Mouse (Mus musculus): Measurements from ENCODE around the gene Gm48552. TPM values are rescaled to one million over a fixed set of nuclear protein-coding genes. Genes with fewer than 3 reads are reported as not detected.
A peak's percentile ranks its signal among the peaks of the same experiment; 100 is the strongest.

Gm48552 gene
- total RNA-seq, 2 experiments from 2014 or later = 0.80 TPM; not detected in 1

DNA sequence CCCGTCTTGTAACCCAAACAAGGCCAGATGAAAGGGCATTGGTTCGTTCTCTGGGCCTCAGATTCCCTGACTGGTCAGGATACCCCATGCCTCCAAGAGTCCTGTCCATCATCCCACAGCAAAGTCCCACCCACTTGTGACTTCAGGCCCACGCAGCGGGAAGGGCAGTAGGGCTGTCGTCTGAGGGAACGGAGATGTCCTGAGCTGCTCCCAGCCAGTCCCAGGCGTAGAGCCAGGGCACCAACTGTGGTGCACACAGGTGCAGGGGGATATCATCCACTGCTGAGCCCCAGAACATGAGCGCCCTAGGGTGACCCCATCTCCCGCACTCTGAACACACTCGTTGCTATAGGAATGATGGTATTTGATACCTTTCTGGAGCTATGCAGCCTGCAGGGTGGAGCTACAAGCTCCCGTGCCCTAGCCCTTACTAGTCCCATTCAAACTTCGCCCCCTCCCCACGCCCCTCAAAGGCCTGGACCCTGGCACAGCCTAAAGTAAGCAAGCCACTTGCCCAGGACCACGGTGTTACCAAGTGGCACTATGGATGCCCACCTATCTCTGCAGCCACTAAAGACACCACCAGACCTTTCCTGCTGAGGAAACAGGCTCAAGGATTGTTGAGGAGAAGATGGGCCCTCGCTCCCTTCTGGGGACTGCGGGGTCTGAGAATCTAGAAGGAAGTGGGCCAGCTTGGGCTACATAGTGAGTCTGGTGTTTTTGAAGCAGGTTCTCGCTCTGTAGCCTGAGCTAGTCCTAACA, 26.9 kb downstream of the Gm48552 start:
- DNase-seq = peak; percentile 90
- intact Hi-C loops (cut with DNase I; ENCODE audit: low total_unique reads) = no loop called here

DNA sequence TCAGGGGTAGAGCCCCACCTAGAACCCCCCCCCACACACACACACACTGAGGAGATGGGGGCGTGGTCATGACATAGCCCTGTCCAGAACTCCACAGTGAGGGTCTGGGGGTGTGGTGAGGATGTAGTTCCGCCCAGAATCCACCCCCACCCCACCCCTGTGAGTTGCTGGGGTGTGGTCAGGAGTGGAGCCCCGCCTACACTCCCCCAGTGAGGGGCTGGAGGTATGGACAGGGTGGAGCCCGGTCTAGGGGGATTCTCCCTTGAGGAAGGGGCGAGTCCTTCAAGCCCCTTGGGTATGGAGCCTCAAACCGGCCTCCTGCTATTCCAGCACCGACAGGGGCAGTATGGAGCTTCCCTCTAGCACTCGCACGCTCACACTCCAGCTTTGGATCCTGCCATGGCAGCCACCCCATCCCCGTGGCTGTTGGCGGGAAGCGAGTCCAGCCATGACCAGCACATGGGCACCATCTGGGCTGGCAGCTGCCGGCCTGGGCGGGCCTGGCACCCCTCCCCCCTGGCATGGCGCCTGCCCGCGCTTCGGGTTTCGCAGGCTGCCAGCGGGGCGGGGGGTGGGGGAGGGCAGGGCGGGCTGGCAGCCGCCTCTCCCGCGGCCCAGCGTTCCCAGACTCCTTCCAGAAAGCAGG, 27.9 kb downstream of the Gm48552 start:
- peak; percentile 92 for DNase-seq
- intact Hi-C loops (cut with DNase I; ENCODE audit: low total_unique reads) = no loop called here

DNA sequence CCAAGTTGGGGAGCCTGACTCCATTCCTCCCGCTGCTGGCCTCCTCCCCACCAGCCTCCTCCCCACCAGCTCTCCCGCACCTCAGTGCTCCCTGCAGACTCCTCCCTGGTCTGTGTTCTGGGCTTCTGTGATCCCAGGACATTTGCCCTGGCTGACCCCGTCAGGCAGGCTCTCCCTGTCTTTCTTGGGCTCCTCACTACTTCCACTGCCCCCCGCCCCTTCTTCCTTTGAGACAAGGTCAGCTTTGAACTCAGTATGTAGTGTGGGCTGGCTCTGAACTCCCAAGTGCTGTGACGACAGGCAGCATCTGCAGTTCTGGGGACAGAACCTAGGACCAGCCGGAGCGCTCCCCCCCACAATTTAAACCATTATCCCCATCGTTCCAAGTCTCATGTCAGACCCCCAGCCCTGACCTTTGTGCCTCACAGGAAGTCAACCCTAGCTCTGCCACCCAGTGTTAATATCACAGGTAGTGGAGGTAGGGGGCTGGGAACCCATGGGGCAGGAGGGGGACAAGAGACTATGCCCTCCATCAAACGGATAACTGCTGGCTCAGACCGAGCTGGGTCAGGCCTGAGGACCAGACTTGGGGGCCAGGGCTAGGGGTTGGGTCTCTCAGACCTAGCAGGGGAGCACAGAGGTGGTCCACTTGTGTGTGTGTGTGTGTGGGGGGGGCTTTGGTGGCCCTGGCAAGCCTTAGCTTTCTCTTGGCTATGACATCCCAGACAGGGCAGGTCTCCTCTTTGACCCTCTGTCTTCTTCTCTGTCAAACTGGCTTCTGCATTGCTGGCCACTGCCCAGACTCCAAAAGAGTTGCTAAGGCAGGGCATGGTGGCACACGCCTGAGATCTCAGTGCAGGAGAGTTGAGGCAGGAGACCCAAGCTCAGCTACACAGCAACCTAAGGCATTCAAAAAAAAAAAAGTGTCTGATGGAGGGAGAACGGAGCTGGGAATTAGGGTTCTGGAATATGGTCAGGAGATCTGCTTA, 28.7 kb downstream of the Gm48552 start:
- DNase-seq = peak; percentile 11
- intact Hi-C loops (cut with DNase I; ENCODE audit: low total_unique reads) = no loop called here

DNA sequence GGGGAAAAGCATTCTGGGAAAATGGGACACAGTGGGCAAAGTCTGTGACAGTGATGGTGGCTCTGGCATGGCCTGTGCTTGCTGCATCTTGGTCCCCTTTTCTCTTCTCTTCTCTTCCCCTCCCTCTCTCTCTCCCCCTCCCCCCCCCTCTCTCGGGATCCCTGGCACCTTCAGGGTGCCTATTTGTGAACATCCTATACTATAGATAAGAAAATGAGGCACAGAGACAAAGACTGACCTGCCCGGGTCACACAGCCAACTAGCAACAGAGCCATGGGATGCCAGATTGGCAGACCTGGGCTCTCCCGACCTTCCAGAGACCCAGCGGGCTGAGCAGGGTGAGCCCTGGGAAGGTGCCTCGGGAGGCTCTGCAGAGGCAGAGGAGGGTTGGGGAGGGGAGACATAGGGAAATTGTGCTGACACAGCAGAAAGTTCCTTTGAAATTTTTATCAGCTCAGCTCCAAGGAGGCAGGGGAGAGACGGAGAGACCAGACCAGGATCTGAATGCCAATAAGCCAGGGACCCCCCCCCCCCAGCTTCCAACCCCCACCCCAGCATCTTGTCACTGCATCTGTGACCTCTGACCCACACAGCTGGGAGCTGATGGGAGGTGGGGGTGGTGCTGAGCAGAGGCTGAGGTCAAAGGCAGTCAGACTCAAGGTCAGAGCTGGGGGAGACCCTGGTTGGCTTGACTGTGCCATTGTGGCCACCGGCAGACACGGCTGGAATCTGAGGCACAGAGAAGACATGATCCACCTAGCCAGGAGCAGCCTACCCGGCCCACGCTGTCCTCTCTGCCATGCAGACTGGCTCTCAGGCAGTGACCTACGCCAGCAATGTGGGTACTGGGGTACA, 29.6 kb downstream of the Gm48552 start:
- DNase-seq = peak; percentile 4
- intact Hi-C loops (cut with DNase I; ENCODE audit: low total_unique reads) = no loop called here

DNA sequence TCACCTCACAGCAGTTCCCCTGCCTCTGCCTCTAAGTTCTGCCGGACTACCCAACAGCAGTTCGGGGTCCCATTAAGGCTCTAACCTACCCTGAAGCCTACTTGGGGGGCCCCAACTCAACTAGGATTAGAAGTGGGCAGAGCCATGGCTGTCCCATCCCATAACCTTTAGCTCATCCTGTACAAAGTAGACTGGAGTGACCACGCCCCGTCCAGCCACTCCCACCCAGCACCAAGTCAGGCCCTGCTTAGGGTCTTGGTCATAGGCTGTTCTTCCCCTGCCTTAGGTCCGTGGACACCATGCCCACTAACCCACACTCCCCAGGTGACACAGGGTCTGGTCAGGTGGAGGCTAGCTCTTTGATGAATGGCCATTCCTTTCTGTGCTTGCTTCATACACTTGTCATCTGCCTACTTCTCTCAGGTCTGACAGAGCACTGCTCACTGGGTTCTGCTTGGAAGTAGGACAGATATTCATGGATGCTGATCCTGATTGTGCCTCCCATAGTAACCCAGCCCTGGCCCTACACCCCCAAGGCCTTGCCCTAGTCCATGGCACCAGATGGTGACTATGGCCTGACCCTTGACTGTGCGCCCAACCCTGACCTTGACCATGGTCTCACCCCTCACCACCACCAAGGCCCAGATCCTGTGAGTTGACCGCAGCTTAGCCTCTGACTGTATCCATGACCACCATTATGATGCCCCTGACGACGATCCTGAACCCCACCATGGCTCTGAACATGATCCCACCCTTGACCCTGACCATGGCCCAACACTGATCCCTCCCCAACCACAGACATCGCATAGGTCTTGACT, 30.5 kb downstream of the Gm48552 start:
- DNase-seq = peak; percentile 5
- intact Hi-C loops (cut with DNase I; ENCODE audit: low total_unique reads) = no loop called here

DNA sequence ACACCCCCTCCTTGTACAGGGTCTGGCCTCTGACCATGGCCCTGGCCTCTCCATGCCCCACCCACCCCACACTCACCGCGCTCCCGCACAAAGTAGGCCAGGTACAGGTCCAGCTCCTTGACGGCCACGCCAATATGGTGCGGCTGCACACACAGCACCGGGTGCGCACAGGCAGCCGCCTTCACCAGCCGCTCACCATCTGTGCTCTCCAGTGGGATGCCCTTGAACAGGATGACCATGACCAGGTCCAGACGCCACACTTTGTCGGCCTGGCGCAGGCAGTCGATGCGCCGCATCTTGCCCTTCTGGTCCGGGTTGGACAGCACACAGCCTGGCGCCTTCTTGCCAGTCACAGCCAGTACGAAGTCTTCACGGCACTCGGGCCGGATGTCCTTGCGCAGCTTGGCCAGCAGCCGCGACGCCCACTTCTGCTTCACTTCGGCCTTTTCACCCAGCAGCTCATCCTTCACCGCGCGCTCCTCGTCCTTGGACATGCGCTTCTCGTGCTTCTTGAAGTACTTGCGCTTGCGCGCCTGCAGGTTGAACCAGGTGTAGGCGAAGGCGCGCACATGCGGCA, 31.5 kb downstream of the Gm48552 start:
- DNase-seq = peak; percentile 15
- intact Hi-C loops (cut with DNase I; ENCODE audit: low total_unique reads) = no loop called here

DNA sequence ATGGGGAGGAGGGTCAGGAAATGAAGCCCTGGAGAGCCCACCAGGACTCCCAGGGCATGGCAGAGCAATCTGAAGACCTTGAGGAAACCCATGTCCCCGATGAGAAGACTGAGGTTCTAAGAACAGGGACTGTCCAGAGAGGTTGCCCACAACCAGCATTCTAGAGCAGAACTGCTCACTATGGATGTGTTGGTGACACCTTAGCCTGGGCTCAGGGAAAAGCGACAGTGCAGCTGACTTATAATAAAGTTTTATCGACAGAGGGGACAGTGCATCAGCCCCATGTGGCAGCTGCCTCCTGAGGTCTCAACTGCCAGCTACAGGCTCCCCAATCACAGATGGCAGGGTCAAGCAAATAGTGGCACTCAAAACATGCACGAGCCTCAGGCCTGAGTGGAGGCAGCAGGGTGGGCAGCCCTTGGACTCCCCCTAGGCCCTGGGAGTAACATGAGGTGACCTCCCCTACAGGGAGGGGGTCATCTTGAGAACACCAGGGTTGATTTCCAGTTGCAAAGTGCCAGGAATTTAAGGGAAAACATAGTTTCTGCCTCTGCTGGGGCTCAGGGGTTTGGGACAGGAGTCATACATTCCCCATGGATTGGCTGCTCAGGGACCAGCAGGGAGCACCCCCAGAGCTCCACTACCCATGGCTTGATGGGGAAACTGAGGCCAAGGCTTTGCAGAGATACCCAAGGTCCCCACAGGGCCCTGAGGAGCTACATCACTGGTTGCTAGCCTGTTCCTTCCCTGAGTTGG, 32.4 kb downstream of the Gm48552 start:
- peak; percentile 8 for DNase-seq
- intact Hi-C loops (cut with DNase I; ENCODE audit: low total_unique reads) = no loop called here

DNA sequence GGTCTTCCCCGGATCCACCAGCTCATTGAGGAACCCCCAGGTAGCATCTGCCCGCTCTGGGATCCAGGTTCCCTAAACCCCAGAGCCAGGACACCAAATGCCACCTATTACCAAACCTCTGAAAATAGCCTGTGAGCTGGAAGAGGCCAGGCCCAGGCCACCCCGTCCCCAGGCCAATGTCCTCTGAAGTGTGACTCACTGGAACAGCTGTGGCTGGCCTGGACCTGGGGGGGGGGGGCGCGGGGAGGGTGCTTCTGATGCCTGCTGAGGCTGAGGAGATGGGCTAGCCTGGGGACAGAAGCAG, 32.9 kb downstream of the Gm48552 start:
- intact Hi-C loops (cut with DNase I; ENCODE audit: low total_unique reads) = no loop called here
- DNase-seq = peak; percentile 69

DNA sequence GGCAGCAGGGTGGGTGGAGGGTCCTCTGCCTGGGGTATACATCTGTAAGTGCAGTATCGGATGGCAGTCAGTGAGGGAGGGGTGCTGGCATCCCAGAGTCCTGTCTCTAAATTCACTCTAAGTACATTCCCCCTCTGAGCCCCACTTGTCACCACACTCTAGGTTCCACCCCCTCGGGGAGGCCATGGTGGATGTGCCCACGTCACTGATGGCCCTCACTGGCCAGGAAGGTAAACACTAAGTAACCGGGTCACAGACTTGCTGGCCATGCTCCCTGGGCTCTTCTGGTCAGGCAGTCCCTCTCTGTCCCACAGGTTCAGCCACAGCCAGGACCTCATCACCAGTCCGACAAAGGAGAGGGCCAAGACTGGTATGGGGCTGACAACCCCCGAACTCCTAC, 33.4 kb downstream of the Gm48552 start:
- intact Hi-C loops (cut with DNase I; ENCODE audit: low total_unique reads) = no loop called here

DNA sequence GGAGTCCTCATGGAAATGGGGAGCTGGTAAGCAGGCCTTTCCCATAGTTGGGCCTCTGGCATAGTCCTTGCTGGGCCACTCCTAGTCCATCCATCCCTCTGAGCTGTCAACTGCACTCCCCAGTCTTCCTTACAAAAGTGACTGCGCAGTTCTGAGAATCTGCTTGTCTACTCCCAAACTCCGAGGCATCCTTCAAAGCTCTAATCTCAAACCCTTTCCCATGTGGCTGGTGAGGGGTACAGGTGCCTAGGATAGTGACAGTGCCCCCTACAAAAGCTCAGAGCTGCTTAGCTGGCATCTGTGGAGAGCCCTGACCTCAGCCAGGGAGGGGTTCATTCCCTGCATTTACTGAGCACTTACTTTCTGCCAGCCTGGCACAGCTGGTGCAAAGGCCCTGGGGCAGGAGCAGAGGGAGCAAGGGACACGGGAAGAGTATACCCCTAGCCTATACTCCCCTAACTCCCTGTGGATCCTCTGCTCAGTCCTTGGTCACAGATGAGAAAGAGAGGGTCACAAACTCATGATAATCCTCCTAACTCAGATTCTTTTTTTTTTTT, 33.9 kb downstream of the Gm48552 start:
- DNase-seq = peak; percentile 7
- intact Hi-C loops (cut with DNase I; ENCODE audit: low total_unique reads) = no loop called here

More for the DNA sequence above, 33.4 kb downstream of the Gm48552 start:
- peak; percentile 13 for DNase-seq

DNA sequence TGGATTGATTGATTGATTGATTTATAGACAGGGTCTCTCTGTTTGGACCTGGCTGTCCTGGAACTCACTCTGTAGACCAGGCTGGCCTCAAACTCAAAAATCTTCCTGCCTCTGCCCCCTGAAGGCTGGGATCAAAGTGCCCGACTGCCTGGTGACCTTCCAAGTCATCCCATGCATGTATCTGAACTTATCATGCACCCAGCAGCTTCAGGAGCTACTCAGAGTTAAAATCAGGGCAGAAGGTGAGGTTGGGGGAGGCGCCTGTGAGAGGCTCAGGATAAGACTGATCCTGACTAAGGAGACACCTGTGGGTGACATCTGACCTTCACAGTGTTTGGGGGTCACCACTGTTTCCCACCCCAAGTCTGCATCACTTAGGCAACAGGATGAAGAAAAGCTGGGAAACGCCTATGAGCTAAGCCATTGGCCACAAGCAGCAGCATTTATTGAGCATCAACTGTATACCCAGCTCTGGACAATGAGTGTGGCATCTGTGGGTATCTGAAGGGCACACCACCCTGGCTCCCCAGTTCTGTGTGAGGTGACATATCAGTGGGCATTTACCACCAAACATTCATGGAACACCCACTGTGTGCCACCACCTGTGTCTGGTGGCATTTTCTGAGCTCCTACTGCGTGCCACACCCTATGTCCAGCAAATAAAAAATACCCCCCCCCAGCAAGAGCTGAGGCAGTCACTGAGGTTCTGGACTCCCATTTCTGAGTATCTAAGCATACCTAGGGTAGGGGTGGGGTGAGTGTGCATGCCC, 34.9 kb downstream of the Gm48552 start:
- intact Hi-C loops (cut with DNase I; ENCODE audit: low total_unique reads) = no loop called here
- DNase-seq = peak; percentile 5

DNA sequence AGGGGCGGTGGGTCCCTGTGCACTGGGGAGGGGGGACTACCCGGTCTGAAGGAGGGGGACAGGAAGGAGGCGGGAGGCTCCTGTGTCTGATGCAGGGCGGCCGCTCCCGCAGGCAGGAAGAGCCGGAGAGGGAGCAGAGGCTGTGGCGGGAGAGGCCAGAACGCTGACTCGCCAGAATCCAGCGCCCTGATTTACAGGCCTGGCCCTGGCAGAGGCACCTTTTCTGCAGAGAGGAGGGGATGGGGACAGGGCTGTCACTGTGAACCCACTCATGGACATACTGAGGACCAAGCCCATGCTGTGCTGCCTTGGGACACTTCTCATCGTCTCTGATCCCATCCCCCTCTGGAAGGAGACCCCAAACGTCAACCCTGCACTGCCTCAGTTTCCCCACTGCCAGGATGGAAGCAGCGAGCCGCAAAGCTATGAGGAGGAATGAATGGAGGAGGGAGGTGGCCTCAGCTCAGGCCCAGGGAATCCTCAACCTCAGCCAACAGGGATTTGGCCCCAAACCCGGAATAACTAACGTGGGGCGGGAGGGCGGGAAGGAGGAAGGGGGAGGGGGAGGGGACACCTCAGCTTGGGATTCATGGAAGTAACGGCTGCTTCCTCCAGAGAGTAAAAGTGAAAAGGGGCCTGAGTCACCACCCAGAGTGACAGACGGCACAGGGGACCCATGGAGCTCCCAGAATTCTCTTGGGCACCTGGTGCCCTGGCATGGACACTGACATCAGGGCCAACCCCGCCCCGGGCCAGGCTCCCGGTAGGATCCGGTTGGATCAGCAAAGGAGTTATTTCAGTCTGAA, 35.6 kb downstream of the Gm48552 start:
- intact Hi-C loops (cut with DNase I; ENCODE audit: low total_unique reads) = no loop called here
- peak; percentile 87 for DNase-seq

DNA sequence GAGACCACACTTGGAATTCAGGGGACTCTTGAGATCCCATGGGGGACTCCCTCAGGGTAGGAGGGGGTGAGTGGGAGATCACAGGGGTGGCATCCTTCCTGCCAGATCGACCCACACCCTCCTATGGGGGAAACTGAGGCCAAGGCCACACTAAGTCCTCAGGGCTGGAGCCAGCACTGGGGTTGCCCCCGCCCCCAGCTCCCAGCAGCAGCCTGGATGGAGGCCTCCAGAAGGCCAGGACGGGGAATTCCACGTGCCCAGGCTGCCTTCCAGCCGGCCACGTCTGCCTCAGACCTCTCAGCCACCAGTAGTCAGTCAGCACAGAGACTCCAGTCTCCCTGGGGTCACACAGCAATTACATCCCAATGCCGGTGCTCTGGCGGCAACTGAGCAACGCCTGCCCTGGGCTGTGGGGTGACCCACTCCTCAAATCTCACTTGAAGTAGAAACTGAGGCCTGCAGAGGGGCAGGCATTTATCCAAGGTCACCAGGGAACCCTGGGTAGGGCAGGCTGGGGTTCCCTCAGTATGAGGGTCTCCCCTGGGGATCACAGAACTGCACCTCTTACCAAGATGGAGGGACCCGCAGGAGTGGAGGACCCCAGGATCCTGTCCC, 36.5 kb downstream of the Gm48552 start:
- intact Hi-C loops (cut with DNase I; ENCODE audit: low total_unique reads) = no loop called here
- DNase-seq = peak; percentile 82

DNA sequence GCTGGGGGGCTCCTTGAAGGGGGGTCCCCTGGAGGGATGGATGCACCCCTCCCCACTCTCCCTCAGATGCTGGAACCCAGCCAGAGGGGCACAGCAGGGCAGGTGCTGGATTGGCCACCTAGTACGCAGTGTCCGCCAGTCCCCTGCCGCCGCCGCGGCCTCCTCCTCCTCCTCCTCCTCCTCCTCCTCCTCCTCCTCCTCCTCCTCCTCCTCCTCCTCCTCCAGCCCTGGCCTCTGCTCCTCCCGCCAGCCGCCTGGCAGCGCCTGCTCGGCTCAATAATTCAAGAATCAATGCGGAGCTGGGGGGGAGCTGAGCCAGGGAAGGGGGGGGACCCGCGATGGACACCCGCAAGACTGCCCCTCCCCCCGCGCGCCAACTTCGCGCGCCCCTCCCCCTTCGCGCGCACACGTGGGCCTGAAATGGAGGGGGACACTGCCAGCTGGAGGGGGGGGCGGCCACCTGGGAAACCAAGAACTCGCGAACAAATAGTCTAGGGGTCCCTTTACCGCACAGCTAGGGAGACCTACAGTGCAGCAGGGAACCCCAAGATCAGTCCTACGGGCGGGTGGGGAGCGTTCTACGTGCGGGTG, 37.4 kb downstream of the Gm48552 start:
- DNase-seq = peak; percentile 66
- intact Hi-C loops (cut with DNase I; ENCODE audit: low total_unique reads) = no loop called here

DNA sequence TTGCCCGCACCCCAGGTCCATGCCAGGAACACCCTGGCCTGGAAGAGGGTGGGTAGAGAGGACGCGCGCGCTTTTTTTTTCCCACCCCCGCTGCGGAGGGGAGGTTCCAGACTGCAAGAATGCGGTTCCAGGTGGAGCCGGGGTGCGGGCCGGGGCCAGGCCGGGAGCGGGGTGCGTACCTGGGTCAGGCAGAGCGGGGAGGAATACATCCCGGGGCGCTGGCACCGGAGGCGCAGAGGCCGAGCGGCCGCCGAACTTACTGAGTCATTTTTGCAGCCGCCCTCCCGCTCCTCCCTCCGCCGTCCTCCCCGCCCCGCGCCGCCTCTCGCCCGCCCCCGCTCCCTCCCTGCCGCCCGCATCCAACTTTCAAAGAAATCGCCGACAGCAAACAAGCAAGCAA, 38.1 kb downstream of the Gm48552 start:
- intact Hi-C loops (cut with DNase I; ENCODE audit: low total_unique reads) = no loop called here
- DNase-seq = peak; percentile 83

Data from gastrocnemius, postnatal 14 days (tissue).